In the genomic region with DNA sequence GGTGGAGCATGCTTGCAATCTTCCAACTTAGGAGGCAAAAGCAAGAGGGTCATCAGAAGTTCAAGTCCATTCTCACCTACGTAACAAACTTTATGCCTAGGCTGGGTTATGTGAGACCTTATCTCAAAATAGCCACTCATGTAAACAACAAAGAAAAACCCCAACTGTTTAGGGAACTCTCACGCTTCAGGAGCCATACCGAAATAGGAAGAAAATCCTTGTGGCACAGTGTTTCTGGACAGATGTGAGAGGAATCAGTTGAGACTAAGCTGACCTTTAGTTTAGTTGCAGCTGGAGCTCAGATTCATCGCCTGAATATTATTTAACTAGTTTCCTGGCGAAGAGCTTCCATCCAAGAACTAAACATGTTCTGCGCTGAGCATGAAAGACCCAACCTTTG, we compare ENCODE assay signal across 22 mouse cellular contexts.
"Had no signal": no experiment of that assay in that cellular context is flagged by ENCODE, and none has a peak within 500 bp of the region (broad histone marks: within the 10 kb centered on the region; RNA-seq: fewer than 3 reads in every experiment).

No protein-coding gene starts in this region.

- H3K9ac ChIP-seq: kidney, embryonic 15.5 days; limb, embryonic 12.5 days; limb, embryonic 15.5 days; liver, embryonic 14.5 days; liver, postnatal 0 days; midbrain, embryonic 12.5 days; midbrain, embryonic 15.5 days; neural tube, embryonic 12.5 days; neural tube, embryonic 15.5 days had no signal

- H3K9me3 ChIP-seq: kidney, embryonic 15.5 days; limb, embryonic 12.5 days; limb, embryonic 15.5 days; midbrain, embryonic 15.5 days; neural tube, embryonic 12.5 days; neural tube, embryonic 15.5 days had no signal

- H3K4me2 ChIP-seq: kidney, embryonic 15.5 days; limb, embryonic 12.5 days; limb, embryonic 15.5 days; liver, embryonic 11.5 days; midbrain, embryonic 12.5 days; midbrain, embryonic 15.5 days; neural tube, embryonic 12.5 days; neural tube, embryonic 15.5 days had no signal

- ATAC-seq: liver, postnatal 0 days had no signal

- H3K27me3 ChIP-seq: kidney, embryonic 15.5 days; limb, embryonic 12.5 days; limb, embryonic 15.5 days; midbrain, embryonic 12.5 days; midbrain, embryonic 15.5 days; neural tube, embryonic 12.5 days; neural tube, embryonic 15.5 days had no signal

- H3K27ac ChIP-seq: kidney, embryonic 15.5 days; limb, embryonic 12.5 days; limb, embryonic 15.5 days; liver, embryonic 14.5 days; midbrain, embryonic 12.5 days; midbrain, embryonic 15.5 days; neural tube, embryonic 12.5 days; neural tube, embryonic 15.5 days had no signal

- H3K4me3 ChIP-seq: kidney, embryonic 15.5 days; limb, embryonic 12.5 days; limb, embryonic 15.5 days; midbrain, embryonic 12.5 days; midbrain, embryonic 15.5 days; neural tube, embryonic 12.5 days; neural tube, embryonic 15.5 days had no signal

- H3K36me3 ChIP-seq: kidney, embryonic 15.5 days; limb, embryonic 12.5 days; limb, embryonic 15.5 days; midbrain, embryonic 12.5 days; midbrain, embryonic 15.5 days; neural tube, embryonic 12.5 days; neural tube, embryonic 15.5 days had no signal

- DNase-seq: kidney, adult 11 months; kidney, adult 8-10 months; kidney, postnatal 10 days; kidney, postnatal 36 days; layer of hippocampus, postnatal 36 days; left cerebral cortex, postnatal 4 days; liver, postnatal 0 days; lung, postnatal 4 days; right cerebral cortex, adult 18-20 months; right cerebral cortex, postnatal 14 days; right cerebral cortex, postnatal 4 days; spleen, adult 18-20 months; thymus, postnatal 25 days had no signal

- H3K4me1 ChIP-seq: kidney, embryonic 15.5 days; limb, embryonic 12.5 days; limb, embryonic 15.5 days; midbrain, embryonic 12.5 days; midbrain, embryonic 15.5 days; neural tube, embryonic 12.5 days; neural tube, embryonic 15.5 days had no signal
